Mouse (Mus musculus) right cerebral cortex, postnatal 10 days (tissue): Measurements from ENCODE around the gene Drc7.
"Not testable (repeated sequence)": the region's sequence is repeated elsewhere in the genome, so short reads cannot be mapped to it uniquely, and the experiment has no call there.

Source experiments
- DNase-seq, 2 experiments: peaks; one replicate each; pipeline ENCODE4 v3.0.0; 2021; ENCODE audit warnings: low spot score in 2 of 2

The Drc7 gene

GRCm38 (mm10) chr8:95054927-95055510 lies at the start of gene Drc7:
Gene Drc7 (plus strand): TSS chr8:95055103.
- peak; percentile 58 to 60 for DNase-seq

GRCm38 (mm10) chr8:95012442-95012919 lies 42.4 kb upstream of the Drc7 start:
- DNase-seq, result no peak

- DNase-seq, result no peak
Observed at GRCm38 (mm10) chr8:95015866-95016265, 39.0 kb upstream of the Drc7 start.

GRCm38 (mm10) chr8:95016684-95017083 lies 38.2 kb upstream of the Drc7 start:
- no peak for DNase-seq

GRCm38 (mm10) chr8:95017451-95017850 lies 37.5 kb upstream of the Drc7 start, which contains the start of gene Adgrg3:
Gene Adgrg3 (plus strand): TSS chr8:95017692.
- no peak for DNase-seq

- DNase-seq, result no peak
Observed at GRCm38 (mm10) chr8:95017969-95018635, 36.8 kb upstream of the Drc7 start.

GRCm38 (mm10) chr8:95020293-95020777 lies 34.6 kb upstream of the Drc7 start:
- DNase-seq, result no peak

- DNase-seq, result no peak
Observed at GRCm38 (mm10) chr8:95020821-95021220, 34.1 kb upstream of the Drc7 start.

GRCm38 (mm10) chr8:95023201-95023600 lies 31.7 kb upstream of the Drc7 start:
- DNase-seq, result no peak

- DNase-seq, result no peak
Observed at GRCm38 (mm10) chr8:95024387-95024786, 30.5 kb upstream of the Drc7 start.

- DNase-seq, result peak in 1 of 2 experiments; percentile 59
Observed at GRCm38 (mm10) chr8:95025421-95025820, 29.5 kb upstream of the Drc7 start.

- DNase-seq, result not testable (repeated sequence)
Observed at GRCm38 (mm10) chr8:95028391-95028790, 26.5 kb upstream of the Drc7 start.

- peak; percentile 78 to 89 for DNase-seq
Observed at GRCm38 (mm10) chr8:95037106-95037925, 17.6 kb upstream of the Drc7 start.

GRCm38 (mm10) chr8:95041883-95042784 lies 12.8 kb upstream of the Drc7 start:
- DNase-seq, result no peak

- DNase-seq, result peak; percentile 38 to 56
Observed at GRCm38 (mm10) chr8:95044811-95045210, 10.1 kb upstream of the Drc7 start.

GRCm38 (mm10) chr8:95046982-95047381 lies 7.9 kb upstream of the Drc7 start:
- no peak for DNase-seq

GRCm38 (mm10) chr8:95047884-95048680 lies 6.8 kb upstream of the Drc7 start:
- DNase-seq, result no peak

- no peak for DNase-seq
Observed at GRCm38 (mm10) chr8:95049636-95050035, 5.3 kb upstream of the Drc7 start.

- no peak for DNase-seq
Observed at GRCm38 (mm10) chr8:95054438-95054837, 465 bp upstream of the Drc7 start.

GRCm38 (mm10) chr8:95056414-95056813 lies 1.5 kb downstream of the Drc7 start:
- DNase-seq, result no peak
